Mouse (Mus musculus) MEL (cell line): ENCODE measurements around the gene Tifab. TPM values are rescaled to one million over a fixed set of nuclear protein-coding genes. Genes with fewer than 3 reads are reported as not detected.

Experiments
- DNase-seq: peaks from one replicate; pipeline ENCODE4 v3.0.0; 2011; ENCODE audit warnings: low read depth, low spot score
- H3K27ac ChIP-seq: 2 replicates; pipeline ENCODE4 v1.5.1; 2012; ENCODE audit warnings: low read depth, mild to moderate bottlenecking, control low read depth, low read length, moderate library complexity; ENCODE audit not compliant: control insufficient read depth
- H3K27me3 ChIP-seq, 2 experiments: fragments of 150-350 bp in 1 of 2; sonication (generic) in 1 of 2; 2 replicates each; pipeline ENCODE4 v1.6.1; 2012; ENCODE audit warnings: low read length in 2 of 2, mild to moderate bottlenecking in 2 of 2, improper control_type of control experiment in 1 of 2, moderate library complexity in 1 of 2; ENCODE audit not compliant: insufficient read depth in 2 of 2, control insufficient read depth in 1 of 2
- H3K36me3 ChIP-seq, 2 experiments: 2 replicates each; pipeline ENCODE4 v1.6.1; 2012 to 2014; ENCODE audit warnings: low read length in 2 of 2, improper control_type of control experiment in 1 of 2, inconsistent platforms in 1 of 2, mild to moderate bottlenecking in 1 of 2; ENCODE audit not compliant: insufficient read depth in 2 of 2, control insufficient read depth in 1 of 2
- H3K4me1 ChIP-seq, 2 experiments: fragments of 150-350 bp in 1 of 2; sonication (generic) in 1 of 2; 2 replicates each; pipeline ENCODE4 v1.6.1; 2012; ENCODE audit warnings: low read length in 2 of 2, improper control_type of control experiment in 1 of 2, mild to moderate bottlenecking in 1 of 2; ENCODE audit not compliant: insufficient read depth in 2 of 2, control insufficient read depth in 1 of 2
- H3K4me3 ChIP-seq, 2 experiments: fragments of 150-350 bp in 1 of 2; sonication (generic) in 1 of 2; 2 replicates each; pipeline ENCODE4 v1.5.1; 2012; ENCODE audit warnings: low read depth in 2 of 2, low read length in 2 of 2, mild to moderate bottlenecking in 2 of 2, moderate library complexity in 2 of 2, control low read depth in 1 of 2, improper control_type of control experiment in 1 of 2; ENCODE audit not compliant: control insufficient read depth in 1 of 2, insufficient read depth in 1 of 2
- H3K79me2 ChIP-seq: 2 replicates; pipeline ENCODE4 v1.6.1; 2012; ENCODE audit warnings: mild to moderate bottlenecking, low read length, moderate library complexity; ENCODE audit not compliant: control insufficient read depth, poor library complexity, insufficient read depth
- H3K9ac ChIP-seq: 2 replicates; pipeline ENCODE4 v1.6.1; 2012; ENCODE audit warnings: low read depth, mild to moderate bottlenecking, control low read depth, low read length, moderate library complexity; ENCODE audit not compliant: control insufficient read depth, poor library complexity, severe bottlenecking
- H3K9me3 ChIP-seq: fragments of 150-350 bp; sonication (generic); replicated peaks from 2 replicates; pipeline ENCODE4 v1.6.1; 2012; ENCODE audit warnings: mild to moderate bottlenecking, low read length, improper control_type of control experiment, moderate library complexity; ENCODE audit not compliant: insufficient read depth
- CHD2 ChIP-seq: IDR thresholded peaks from 2 replicates; pipeline ENCODE4 v1.6.1; 2011; ENCODE audit warnings: low read length, improper control_type of control experiment
- CTCF ChIP-seq, 3 experiments: IDR thresholded peaks in 2 of 3; conservative IDR thresholded peaks in 1 of 3; 2 replicates each; pipeline ENCODE4 v1.5.1; 2011 to 2012; ENCODE audit warnings: low read length in 3 of 3, low read depth in 2 of 3, mild to moderate bottlenecking in 2 of 3, improper control_type of control experiment in 1 of 3, inconsistent platforms in 1 of 3, mixed read lengths in 1 of 3, moderate library complexity in 1 of 3; ENCODE audit not compliant: control insufficient read depth in 1 of 3, insufficient read depth in 1 of 3, poor library complexity in 1 of 3, severe bottlenecking in 1 of 3
- ELF1 ChIP-seq: IDR thresholded peaks from 2 replicates; pipeline ENCODE4 v1.6.1; 2014; ENCODE audit warnings: low read depth, mild to moderate bottlenecking, inconsistent platforms, low read length, improper control_type of control experiment, moderate library complexity
- EP300 ChIP-seq, 2 experiments: IDR thresholded peaks; 2 replicates each; pipeline ENCODE4 v1.6.1; 2011; ENCODE audit warnings: improper control_type of control experiment in 2 of 2, low read length in 2 of 2, low read depth in 1 of 2, mild to moderate bottlenecking in 1 of 2
- ETS1 ChIP-seq: IDR thresholded peaks from 2 replicates; pipeline ENCODE4 v1.6.1; 2012; ENCODE audit warnings: low read depth, mild to moderate bottlenecking, inconsistent platforms, low read length, improper control_type of control experiment, moderate library complexity
- GATA1 ChIP-seq: IDR thresholded peaks from 2 replicates; pipeline ENCODE4 v1.6.1; 2011; ENCODE audit warnings: low read depth, low read length, improper control_type of control experiment
- HCFC1 ChIP-seq: IDR thresholded peaks from 2 replicates; pipeline ENCODE4 v1.6.1; 2012; ENCODE audit warnings: low read depth, mild to moderate bottlenecking, inconsistent platforms, low read length, improper control_type of control experiment, moderate library complexity
- JUND ChIP-seq: IDR thresholded peaks from 2 replicates; pipeline ENCODE4 v1.6.1; 2011; ENCODE audit warnings: low read depth, mild to moderate bottlenecking, improper control_type of control experiment, low read length
- MAFK ChIP-seq: IDR thresholded peaks from 2 replicates; pipeline ENCODE4 v1.6.1; 2011; ENCODE audit warnings: low read depth, mild to moderate bottlenecking, low read length, improper control_type of control experiment, borderline replicate concordance
- MAZ ChIP-seq: IDR thresholded peaks from 2 replicates; pipeline ENCODE4 v1.6.1; 2012; ENCODE audit warnings: low read depth, mild to moderate bottlenecking, inconsistent platforms, low read length, improper control_type of control experiment
- MEF2A ChIP-seq: IDR thresholded peaks from 2 replicates; pipeline ENCODE4 v1.6.1; 2014; ENCODE audit warnings: low read depth, mild to moderate bottlenecking, inconsistent platforms, low read length, improper control_type of control experiment; ENCODE audit not compliant: poor library complexity, insufficient replicate concordance, severe bottlenecking; ENCODE audit errors: extremely low read depth
- MXI1 ChIP-seq: IDR thresholded peaks from 2 replicates; pipeline ENCODE4 v1.6.1; 2011; ENCODE audit warnings: mild to moderate bottlenecking, low read depth, low read length, improper control_type of control experiment
- MYB ChIP-seq: IDR thresholded peaks from 2 replicates; pipeline ENCODE4 v1.6.1; 2011; ENCODE audit warnings: mild to moderate bottlenecking, low read depth, low read length, improper control_type of control experiment
- MYC ChIP-seq: IDR thresholded peaks from 2 replicates; pipeline ENCODE4 v1.6.1; 2011; ENCODE audit warnings: low read depth, mild to moderate bottlenecking, low read length, improper control_type of control experiment, moderate library complexity
- RCOR1 ChIP-seq: IDR thresholded peaks from 2 replicates; pipeline ENCODE4 v1.6.1; 2012; ENCODE audit warnings: low read depth, mild to moderate bottlenecking, inconsistent platforms, low read length, improper control_type of control experiment
- SIN3A ChIP-seq: IDR thresholded peaks from 2 replicates; pipeline ENCODE4 v1.6.1; 2012; ENCODE audit warnings: low read length, improper control_type of control experiment, inconsistent platforms
- TAL1 ChIP-seq: IDR thresholded peaks from 2 replicates; pipeline ENCODE4 v1.6.1; 2012; ENCODE audit warnings: mild to moderate bottlenecking, inconsistent platforms, low read length, moderate library complexity, mixed read lengths
- TBP ChIP-seq: IDR thresholded peaks from 2 replicates; pipeline ENCODE4 v1.8.0; 2011; ENCODE audit warnings: low read depth, low read length, improper control_type of control experiment
- UBTF ChIP-seq: IDR thresholded peaks from 2 replicates; pipeline ENCODE4 v1.6.1; 2012; ENCODE audit warnings: low read depth, mild to moderate bottlenecking, inconsistent platforms, low read length, improper control_type of control experiment, moderate library complexity, borderline replicate concordance; ENCODE audit not compliant: insufficient read depth
- USF2 ChIP-seq, 2 experiments: IDR thresholded peaks; 2 replicates each; pipeline ENCODE4 v1.6.1; 2011 to 2012; ENCODE audit warnings: improper control_type of control experiment in 2 of 2, low read length in 2 of 2, borderline replicate concordance in 1 of 2, inconsistent platforms in 1 of 2, low read depth in 1 of 2, mild to moderate bottlenecking in 1 of 2; ENCODE audit not compliant: insufficient read depth in 1 of 2
- ZKSCAN1 ChIP-seq: IDR thresholded peaks from 2 replicates; pipeline ENCODE4 v1.6.1; 2012; ENCODE audit warnings: low read depth, mild to moderate bottlenecking, inconsistent platforms, low read length, improper control_type of control experiment, moderate library complexity
- ZMIZ1 ChIP-seq: IDR thresholded peaks from 2 replicates; pipeline ENCODE4 v1.6.1; 2012; ENCODE audit warnings: low read depth, mild to moderate bottlenecking, inconsistent platforms, low read length, improper control_type of control experiment, moderate library complexity
- ZNF384 ChIP-seq: IDR thresholded peaks from 2 replicates; pipeline ENCODE4 v1.6.1; 2012; ENCODE audit warnings: low read depth, mild to moderate bottlenecking, inconsistent platforms, low read length, improper control_type of control experiment
- polyA plus RNA-seq, 2 experiments: library from polyadenylated mRNA; stranded (reverse) in 1 of 2; unstranded in 1 of 2; fragments of >175 nt in 1 of 2; fragments of >200 nt in 1 of 2; gene quantifications; 2 replicates each; pipeline versions ENCODE4 v1.2.1 to v1.2.4; 2012; ENCODE audit warnings: low replicate concordance in 2 of 2, low read depth in 1 of 2; ENCODE audit not compliant: insufficient read length in 2 of 2, insufficient read depth in 1 of 2, missing spikeins in 1 of 2
- total RNA-seq: library from RNA; depleted of rRNA; stranded (reverse); fragments of 300-350 nt; gene quantifications from 2 replicates; pipeline ENCODE4 v1.2.3, GENCODE M21; 2012

Tifab gene
- total and polyA plus RNA-seq, 3 experiments = not detected

- H3K27me3 ChIP-seq = no peaks in the 10 kb centered on the region
- no peak for DNase-seq
These were observed 37.4 kb upstream of the Tifab start for GRCm38 (mm10) chr13:56216090-56216489.

DNA sequence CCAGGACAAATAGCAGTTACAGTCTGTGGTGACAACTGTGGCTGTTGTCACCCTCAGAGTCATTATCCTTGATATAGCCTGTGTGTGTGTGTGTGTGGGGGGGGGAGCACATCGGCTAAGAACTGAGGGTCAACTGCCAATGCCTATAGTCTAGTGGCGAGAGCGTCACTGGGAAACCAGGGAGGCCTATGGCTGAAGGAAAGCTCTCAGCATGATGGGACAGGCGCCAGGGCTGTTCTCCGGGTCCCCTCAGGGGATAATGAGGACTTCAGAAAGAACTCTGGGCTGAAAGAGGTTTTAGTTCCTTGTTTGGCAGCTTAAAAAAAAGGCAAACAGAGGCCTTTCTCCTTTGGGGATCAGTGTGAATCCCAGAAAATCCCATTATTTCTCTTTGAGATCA is 35.9 kb upstream of the Tifab start:
- Histone ChIP-seq H3K36me3 (no peaks in the 10 kb centered on the region), H3K27me3 (no peaks in the 10 kb centered on the region), H3K79me2 (no peaks in the 10 kb centered on the region), H3K4me1 (no peaks in the 10 kb centered on the region), H3K27ac (no peak overlapping the region), H3K9ac (no peak overlapping the region), H3K4me3 (no peak overlapping the region), H3K9me3 (no peaks in the 10 kb centered on the region)
- no peak for DNase-seq
- TF ChIP-seq GATA1 (no peak), ZNF384 (no peak), MYB (no peak), MEF2A (no peak), CTCF (IDR thresholded peaks at IDR 0.05 in 2 of 3, conservative IDR thresholded peaks at IDR 0.05 in 1 of 3; ENCODE audit: control insufficient read depth in 1 of 3, insufficient read depth in 1 of 3, low read depth in 2 of 3, low read length in 3 of 3, poor library complexity in 1 of 3, severe bottlenecking in 1 of 3) (no peak), ELF1 (no peak), RCOR1 (no peak), USF2 (IDR thresholded peaks at IDR 0.05; ENCODE audit: borderline replicate concordance in 1 of 2, insufficient read depth in 1 of 2, low read depth in 1 of 2, low read length in 2 of 2) (no peak), MXI1 (no peak), ZKSCAN1 (no peak), EP300 (IDR thresholded peaks at IDR 0.05; ENCODE audit: low read depth in 1 of 2, low read length in 2 of 2) (no peak), ETS1 (no peak), MAFK (no peak), TBP (no peak), SIN3A (no peak), JUND (no peak), UBTF (no peak), MAZ (no peak)

More at GRCm38 (mm10) chr13:56216090-56216489, 37.4 kb upstream of the Tifab start:
- Histone ChIP-seq H3K9me3 (no peaks in the 10 kb centered on the region), H3K36me3 (no peaks in the 10 kb centered on the region), H3K9ac (no peak overlapping the region), H3K79me2 (no peaks in the 10 kb centered on the region), H3K4me3 (no peak overlapping the region), H3K27ac (no peak overlapping the region)
- TF ChIP-seq TAL1 = no peak
- TF ChIP-seq ZMIZ1 = no peak
- TF ChIP-seq ZNF384 = no peak
- no peak for TF ChIP-seq HCFC1
- TF ChIP-seq MYC = no peak
- TF ChIP-seq MEF2A = no peak
- no peak for TF ChIP-seq CHD2
- TF ChIP-seq, all 39 proteins: peak for 0
- no peaks in the 10 kb centered on the region for H3K4me1 ChIP-seq
